Mouse (Mus musculus) cortical plate, adult 2 months (tissue): ENCODE measurements at regions not wholly inside any gene's neighbourhood (a gene's known extent, or its start where the extent isn't known, plus 50 kb on each side); places are given as distances from the start of the nearest gene placed in this dataset.

ENCODE experiments used
- CTCF ChIP-seq: fragments of 200-500 bp; IDR thresholded peaks from 2 replicates; pipeline ENCODE4 v1.5.1; 2011; ENCODE audit warnings: mild to moderate bottlenecking, control low read depth, low read length; ENCODE audit not compliant: insufficient read depth; ENCODE audit errors: extremely low read depth
- POLR2A ChIP-seq: fragments of 200-500 bp; IDR thresholded peaks from 2 replicates; pipeline ENCODE4 v1.6.1; 2011; ENCODE audit warnings: mild to moderate bottlenecking, low read length, control low read depth; ENCODE audit not compliant: insufficient read depth; ENCODE audit errors: extremely low read depth

GRCm38 (mm10) chr3:121025546-121026157 is 145.8 kb downstream of the Rwdd3 start:
- TF ChIP-seq CTCF (no peak), POLR2A (no peak)
